Mouse (Mus musculus): ENCODE measurements around the gene Ppp1r12a. TPM values are rescaled to one million over a fixed set of nuclear protein-coding genes. Genes with fewer than 3 reads are reported as not detected.

Ppp1r12a gene
- total and polyA plus RNA-seq, 3 experiments: 19.4 to 59.4 (median 58.3) TPM

GRCm38 (mm10) chr10:108203440-108203839 is 41.4 kb downstream of the Ppp1r12a start:
- TF ChIP-seq EP300 (IDR thresholded peaks at IDR 0.05; ENCODE audit: insufficient read depth, low read depth, low read length): no peak
- no peak for TF ChIP-seq CTCF (IDR thresholded peaks at IDR 0.05)
- TF ChIP-seq POLR2A (IDR thresholded peaks at IDR 0.05; ENCODE audit: insufficient read depth, low read depth, low read length): no peak
- no peak overlapping the region for H3K4me3 ChIP-seq
- DNase-seq: no peak
- H3K79me2 ChIP-seq (replicated peaks; ENCODE audit: control insufficient read depth, insufficient read depth, low read length): peaks cover 5% of the 10 kb centered on the region
- no peak overlapping the region for H3K27ac ChIP-seq
- H3K9ac ChIP-seq (ENCODE audit: low read depth, low read length): no peak overlapping the region
- intact Hi-C loops (cut with DNase I): loop anchor here (5.0 kb wide), 1 partner anchor 36 kb away; no protein-coding TSS in a partner anchor
- peaks cover 1% of the 10 kb centered on the region; the same call in 1 of the 2 replicates for H3K4me1 ChIP-seq (ENCODE audit: control insufficient read depth, insufficient read depth, low read length)
- peaks cover 4% of the 10 kb centered on the region for H3K36me3 ChIP-seq (ENCODE audit: control insufficient read depth, insufficient read depth, low read length)
- no peaks in the 10 kb centered on the region for H3K27me3 ChIP-seq (ENCODE audit: control insufficient read depth, insufficient read depth, low read length)

DNA sequence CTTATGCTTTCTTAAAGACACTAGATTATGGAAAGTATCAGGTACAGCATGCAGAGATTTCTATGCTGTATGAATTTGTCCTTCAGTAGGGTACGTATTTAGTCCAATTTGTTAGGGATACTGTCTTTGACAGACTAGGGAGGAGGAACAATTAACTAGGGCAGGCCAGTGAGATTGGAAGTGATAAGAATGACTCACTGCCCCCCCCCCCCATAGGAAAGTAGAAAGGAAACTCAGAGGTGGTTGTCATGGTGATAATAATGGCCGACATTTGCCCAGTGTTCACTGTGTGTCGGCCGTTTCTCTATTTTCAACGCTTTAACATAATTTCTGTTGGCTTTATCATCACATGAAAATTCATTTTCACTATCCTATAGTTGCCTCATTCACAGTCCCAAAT is 47.4 kb downstream of the Ppp1r12a start:
- intact Hi-C loops (cut with DNase I): no loop called here

GRCm38 (mm10) chr10:108224413-108224812 is 62.4 kb downstream of the Ppp1r12a start:
- H3K9ac ChIP-seq (ENCODE audit: low read depth, low read length): no peak overlapping the region
- intact Hi-C loops (cut with DNase I): no loop called here
- 87% methylated on average over 5 of the region's 5 CpGs for WGBS

More for the DNA sequence above, 47.4 kb downstream of the Ppp1r12a start:
- Histone ChIP-seq H3K4me1 (ENCODE audit: control insufficient read depth, insufficient read depth, low read length) (peaks cover 4% of the 10 kb centered on the region), H3K27me3 (ENCODE audit: control insufficient read depth, insufficient read depth, low read length) (no peaks in the 10 kb centered on the region), H3K36me3 (ENCODE audit: control insufficient read depth, insufficient read depth, low read length) (peaks cover 13% of the 10 kb centered on the region), H3K79me2 (replicated peaks; ENCODE audit: control insufficient read depth, insufficient read depth, low read length) (peaks cover 5% of the 10 kb centered on the region; the same call in 1 of the 2 replicates), H3K4me3 (no peak overlapping the region), H3K27ac (no peak overlapping the region), H3K9ac (ENCODE audit: low read depth, low read length) (no peak overlapping the region)
- TF ChIP-seq EP300 (IDR thresholded peaks at IDR 0.05; ENCODE audit: insufficient read depth, low read depth, low read length) (no peak), POLR2A (IDR thresholded peaks at IDR 0.05; ENCODE audit: insufficient read depth, low read depth, low read length) (no peak), CTCF (IDR thresholded peaks at IDR 0.05) (no peak)
- no peak for DNase-seq
- 60% methylated on average over 5 of the region's 5 CpGs for WGBS

DNA sequence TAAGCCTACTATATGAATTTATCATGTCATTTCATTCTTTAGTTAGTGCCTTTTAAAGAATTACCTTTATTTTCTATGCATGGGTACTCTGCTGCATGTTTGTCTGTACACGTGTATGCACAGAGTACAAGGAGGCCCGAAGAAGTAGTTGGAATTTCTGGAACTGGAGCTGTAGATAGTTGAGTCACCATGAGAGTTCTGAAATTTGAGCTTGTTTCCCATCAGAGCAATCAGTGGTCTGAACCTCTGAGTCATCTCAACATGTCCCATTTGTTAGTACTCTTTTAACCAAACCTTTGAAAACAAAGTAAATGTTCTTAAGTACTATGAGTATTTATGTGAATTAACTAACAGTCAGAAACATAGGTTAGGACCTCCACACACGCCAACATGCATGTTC is 75.1 kb downstream of the Ppp1r12a start:
- H3K79me2 ChIP-seq (replicated peaks; ENCODE audit: control insufficient read depth, insufficient read depth, low read length): peaks cover 3% of the 10 kb centered on the region; the same call in 1 of the 2 replicates
- H3K27me3 ChIP-seq (ENCODE audit: control insufficient read depth, insufficient read depth, low read length): no peaks in the 10 kb centered on the region
- 89% methylated on average over 3 of the region's 3 CpGs for WGBS
- H3K9ac ChIP-seq (ENCODE audit: low read depth, low read length): no peak overlapping the region
- intact Hi-C loops (cut with DNase I): no loop called here
- H3K36me3 ChIP-seq (ENCODE audit: control insufficient read depth, insufficient read depth, low read length): peaks cover 5% of the 10 kb centered on the region
- H3K4me3 ChIP-seq: no peak overlapping the region
- H3K27ac ChIP-seq: no peak overlapping the region
- TF ChIP-seq POLR2A (IDR thresholded peaks at IDR 0.05; ENCODE audit: insufficient read depth, low read depth, low read length): no peak
- no peak for TF ChIP-seq CTCF (IDR thresholded peaks at IDR 0.05)
- TF ChIP-seq EP300 (IDR thresholded peaks at IDR 0.05; ENCODE audit: insufficient read depth, low read depth, low read length): no peak
- H3K4me1 ChIP-seq (ENCODE audit: control insufficient read depth, insufficient read depth, low read length): no peaks in the 10 kb centered on the region
- no peak for DNase-seq

More at GRCm38 (mm10) chr10:108224413-108224812, 62.4 kb downstream of the Ppp1r12a start:
- Histone ChIP-seq H3K4me3 (no peak overlapping the region), H3K4me1 (ENCODE audit: control insufficient read depth, insufficient read depth, low read length) (peaks cover 5% of the 10 kb centered on the region), H3K79me2 (replicated peaks; ENCODE audit: control insufficient read depth, insufficient read depth, low read length) (peaks cover 4% of the 10 kb centered on the region), H3K27ac (no peak overlapping the region), H3K36me3 (ENCODE audit: control insufficient read depth, insufficient read depth, low read length) (peaks cover 12% of the 10 kb centered on the region), H3K27me3 (ENCODE audit: control insufficient read depth, insufficient read depth, low read length) (no peaks in the 10 kb centered on the region)
- TF ChIP-seq EP300 (IDR thresholded peaks at IDR 0.05; ENCODE audit: insufficient read depth, low read depth, low read length): no peak
- no peak for TF ChIP-seq CTCF (IDR thresholded peaks at IDR 0.05)
- no peak for TF ChIP-seq POLR2A (IDR thresholded peaks at IDR 0.05; ENCODE audit: insufficient read depth, low read depth, low read length)
- DNase-seq: no peak

DNA sequence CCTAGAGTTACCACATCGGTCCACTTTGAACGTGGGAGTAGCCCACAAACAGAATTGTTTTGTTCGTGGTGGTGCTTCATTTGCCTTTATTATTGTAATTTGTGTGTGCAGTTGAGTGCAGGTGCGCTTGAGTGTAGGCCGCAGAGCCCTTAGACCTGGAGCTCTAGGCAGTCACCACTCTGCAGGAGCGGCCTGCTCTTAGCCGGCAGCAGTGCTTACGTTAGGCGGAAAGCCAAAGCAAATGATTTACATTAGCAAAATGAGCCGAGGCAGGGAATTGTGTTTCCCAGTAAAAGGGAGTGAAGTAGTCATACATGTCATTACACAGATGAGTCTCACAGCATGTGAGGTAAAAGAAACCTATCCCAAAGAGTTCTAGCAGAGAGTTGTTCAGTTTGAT is 77.1 kb downstream of the Ppp1r12a start:
- no peaks in the 10 kb centered on the region for H3K27me3 ChIP-seq (ENCODE audit: control insufficient read depth, insufficient read depth, low read length)
- intact Hi-C loops (cut with DNase I): no loop called here
- no peak overlapping the region for H3K9ac ChIP-seq (ENCODE audit: low read depth, low read length)
- no peak overlapping the region for H3K27ac ChIP-seq
- DNase-seq: no peak
- H3K4me3 ChIP-seq: no peak overlapping the region
- peaks cover 3% of the 10 kb centered on the region; the same call in 1 of the 2 replicates for H3K79me2 ChIP-seq (replicated peaks; ENCODE audit: control insufficient read depth, insufficient read depth, low read length)
- no peaks in the 10 kb centered on the region for H3K4me1 ChIP-seq (ENCODE audit: control insufficient read depth, insufficient read depth, low read length)
- H3K36me3 ChIP-seq (ENCODE audit: control insufficient read depth, insufficient read depth, low read length): peaks cover 5% of the 10 kb centered on the region
- WGBS: 86% methylated on average over 10 of the region's 10 CpGs
- TF ChIP-seq POLR2A (IDR thresholded peaks at IDR 0.05; ENCODE audit: insufficient read depth, low read depth, low read length) (no peak), CTCF (IDR thresholded peaks at IDR 0.05) (no peak)

GRCm38 (mm10) chr10:108250710-108251109 is 88.7 kb downstream of the Ppp1r12a start:
- no peaks in the 10 kb centered on the region for H3K27me3 ChIP-seq (ENCODE audit: control insufficient read depth, insufficient read depth, low read length)
- H3K9ac ChIP-seq (ENCODE audit: low read depth, low read length): no peak overlapping the region
- intact Hi-C loops (cut with DNase I): loop anchor here (10.0 kb wide), 1 partner anchor 396 kb away; no protein-coding TSS in a partner anchor
- no peak overlapping the region for H3K27ac ChIP-seq
- H3K4me3 ChIP-seq: no peak overlapping the region
- H3K79me2 ChIP-seq (replicated peaks; ENCODE audit: control insufficient read depth, insufficient read depth, low read length): no peaks in the 10 kb centered on the region
- no peaks in the 10 kb centered on the region for H3K4me1 ChIP-seq (ENCODE audit: control insufficient read depth, insufficient read depth, low read length)
- no peak for DNase-seq
- 68% methylated on average over 12 of the region's 12 CpGs for WGBS
- TF ChIP-seq CTCF (IDR thresholded peaks at IDR 0.05): no peak
- no peak for TF ChIP-seq EP300 (IDR thresholded peaks at IDR 0.05; ENCODE audit: insufficient read depth, low read depth, low read length)
- no peak for TF ChIP-seq POLR2A (IDR thresholded peaks at IDR 0.05; ENCODE audit: insufficient read depth, low read depth, low read length)
- 0 out of 2 replicates have a peak, but pooled peaks cover 1% of the 10 kb centered on the region for H3K36me3 ChIP-seq (ENCODE audit: control insufficient read depth, insufficient read depth, low read length)
